Mouse (Mus musculus) ES-E14 (cell line): Measurements from ENCODE around the gene Tmem189. TPM values are rescaled to one million over a fixed set of nuclear protein-coding genes. Genes with fewer than 3 reads are reported as not detected.

ENCODE experiments used
- DNase-seq: peaks from one replicate; pipeline ENCODE4 v3.0.0-alpha.2; 2013; ENCODE audit warnings: low read depth, low spot score
- H3K27ac ChIP-seq: 2 replicates; pipeline ENCODE4 v1.5.1; 2012; ENCODE audit warnings: low read depth, mild to moderate bottlenecking, low read length, moderate library complexity, mixed read lengths; ENCODE audit not compliant: poor library complexity, insufficient read depth, severe bottlenecking
- H3K36me3 ChIP-seq: 2 replicates; pipeline ENCODE4 v1.6.1; 2012; ENCODE audit warnings: mild to moderate bottlenecking, low read length, moderate library complexity, mixed read lengths; ENCODE audit not compliant: control insufficient read depth, poor library complexity, insufficient read depth, severe bottlenecking
- H3K4me1 ChIP-seq, 2 experiments: fragments of 150-350 bp in 1 of 2; sonication (generic) in 1 of 2; 2 replicates each; pipeline ENCODE4 v1.6.1; 2012; ENCODE audit warnings: low read length in 2 of 2, mild to moderate bottlenecking in 1 of 2, mixed read lengths in 1 of 2; ENCODE audit not compliant: control insufficient read depth in 2 of 2, insufficient read depth in 2 of 2, poor library complexity in 1 of 2
- H3K4me3 ChIP-seq, 2 experiments: fragments of 150-350 bp in 1 of 2; sonication (generic) in 1 of 2; 2 replicates each; pipeline ENCODE4 v1.5.1; 2012; ENCODE audit warnings: low read length in 2 of 2, low read depth in 1 of 2, mild to moderate bottlenecking in 1 of 2, mixed read lengths in 1 of 2; ENCODE audit not compliant: insufficient read depth in 1 of 2, poor library complexity in 1 of 2, severe bottlenecking in 1 of 2
- H3K9ac ChIP-seq: 2 replicates; pipeline ENCODE4 v1.6.1; 2012; ENCODE audit warnings: low read depth, mild to moderate bottlenecking, low read length, mixed read lengths; ENCODE audit not compliant: poor library complexity, insufficient read depth, severe bottlenecking
- H3K9me3 ChIP-seq: fragments of 150-350 bp; sonication (generic); 2 replicates; pipeline ENCODE4 v1.6.1; 2012; ENCODE audit warnings: low read depth, mild to moderate bottlenecking, low read length; ENCODE audit not compliant: control insufficient read depth, insufficient read depth
- CHD2 ChIP-seq: IDR thresholded peaks from 2 replicates; pipeline ENCODE4 v1.6.1; 2014; ENCODE audit warnings: mild to moderate bottlenecking, low read depth, low read length, inconsistent platforms
- HCFC1 ChIP-seq: IDR thresholded peaks from 2 replicates; pipeline ENCODE4 v1.6.1; 2012; ENCODE audit warnings: low read length, inconsistent platforms, borderline replicate concordance; ENCODE audit not compliant: insufficient read depth
- MAFK ChIP-seq: IDR thresholded peaks from 2 replicates; pipeline ENCODE4 v1.6.1; 2014; ENCODE audit warnings: mild to moderate bottlenecking, low read depth, low read length, inconsistent platforms; ENCODE audit not compliant: insufficient read depth
- ZC3H11A ChIP-seq: IDR thresholded peaks from 2 replicates; pipeline ENCODE4 v1.6.1; 2012; ENCODE audit warnings: low read depth, mild to moderate bottlenecking, inconsistent platforms, low read length, borderline replicate concordance
- ZNF384 ChIP-seq: IDR thresholded peaks from 2 replicates; pipeline ENCODE4 v1.6.1; 2012; ENCODE audit warnings: low read depth, low read length, inconsistent platforms
- in situ Hi-C, 2 experiments: fragments of 600-800 bp; cut with MboI; formaldehyde crosslinking; loops; one replicate each; pipeline ENCODE4 v1.15.1; 2025; ENCODE audit warnings: low sequenced_read_pairs in 2 of 2, inconsistent platforms in 1 of 2; ENCODE audit not compliant: unreplicated experiment in 2 of 2
- total RNA-seq: library from RNA; depleted of rRNA; stranded (reverse); fragments of 300-350 nt; gene quantifications from 2 replicates; pipeline ENCODE4 v1.2.3, GENCODE M21; 2012

Tmem189 gene
- total RNA-seq, 1 experiment: 43.7 TPM

GRCm38 (mm10) chr2:167625670-167626069 is 64.0 kb downstream of the Tmem189 start:
- DNase-seq: no peak
- no peak for TF ChIP-seq CHD2
- no peak for TF ChIP-seq HCFC1
- TF ChIP-seq ZC3H11A: no peak
- TF ChIP-seq MAFK: no peak
- TF ChIP-seq ZNF384: no peak
- Histone ChIP-seq H3K9ac (no peak overlapping the region), H3K9me3 (no peaks in the 10 kb centered on the region), H3K4me3 (no peak overlapping the region), H3K36me3 (peaks cover 35% of the 10 kb centered on the region; the same call in 1 of the 2 replicates), H3K4me1 (peaks cover 3 to 32% of the 10 kb centered on the region in 2 experiments; a peak in 2 of 4 replicates), H3K27ac (no peak overlapping the region)
- in situ Hi-C loops: no loop called here

- Histone ChIP-seq H3K4me1 (peaks cover 0 to 28% of the 10 kb centered on the region in 2 experiments; a peak in 2 of 4 replicates), H3K9ac (no peak overlapping the region), H3K4me3 (no peak overlapping the region), H3K9me3 (no peaks in the 10 kb centered on the region), H3K27ac (no peak overlapping the region), H3K36me3 (peaks cover 35% of the 10 kb centered on the region; the same call in 1 of the 2 replicates)
- in situ Hi-C loops: no loop called here
- no peak for DNase-seq
- no peak for TF ChIP-seq CHD2
- peak; percentile 81 for TF ChIP-seq ZNF384
Measured at GRCm38 (mm10) chr2:167624368-167625075, 65.1 kb downstream of the Tmem189 start.

GRCm38 (mm10) chr2:167622965-167623364 is 66.7 kb downstream of the Tmem189 start:
- TF ChIP-seq ZC3H11A (no peak), MAFK (no peak), HCFC1 (no peak), ZNF384 (no peak), CHD2 (no peak)
- DNase-seq: no peak
- Histone ChIP-seq H3K9me3 (no peaks in the 10 kb centered on the region), H3K4me3 (no peak overlapping the region), H3K4me1 (peaks cover 0 to 33% of the 10 kb centered on the region in 2 experiments; a peak in 2 of 4 replicates), H3K9ac (no peak overlapping the region), H3K27ac (no peak overlapping the region), H3K36me3 (peaks cover 29% of the 10 kb centered on the region; the same call in 1 of the 2 replicates)
- in situ Hi-C loops: no loop called here

GRCm38 (mm10) chr2:167622352-167622751 is 67.3 kb downstream of the Tmem189 start:
- Histone ChIP-seq H3K9me3 (no peaks in the 10 kb centered on the region), H3K36me3 (peaks cover 29% of the 10 kb centered on the region), H3K4me1 (peaks cover 0 to 32% of the 10 kb centered on the region in 2 experiments; a peak in 2 of 4 replicates), H3K27ac (no peak overlapping the region), H3K4me3 (no peak overlapping the region), H3K9ac (no peak overlapping the region)
- no peak for DNase-seq
- in situ Hi-C loops: no loop called here
- no peak for TF ChIP-seq MAFK
- no peak for TF ChIP-seq HCFC1
- TF ChIP-seq CHD2: no peak
